Mouse (Mus musculus) adrenal gland, postnatal 25 days (tissue): ENCODE results near the gene Ctrl. TPM values are rescaled to one million over a fixed set of nuclear protein-coding genes. Genes with fewer than 3 reads are reported as not detected.

Source experiments
- DNase-seq: peaks from one replicate; pipeline ENCODE4 v3.0.0; 2021; ENCODE audit warnings: mixed read lengths
- total RNA-seq: library from RNA; stranded (reverse); gene quantifications from 2 replicates; pipeline ENCODE4 v1.2.3, GENCODE M21; 2021

Gene Ctrl
- total RNA-seq, 1 experiment from 2014 or later, result 0.91 TPM

DNA sequence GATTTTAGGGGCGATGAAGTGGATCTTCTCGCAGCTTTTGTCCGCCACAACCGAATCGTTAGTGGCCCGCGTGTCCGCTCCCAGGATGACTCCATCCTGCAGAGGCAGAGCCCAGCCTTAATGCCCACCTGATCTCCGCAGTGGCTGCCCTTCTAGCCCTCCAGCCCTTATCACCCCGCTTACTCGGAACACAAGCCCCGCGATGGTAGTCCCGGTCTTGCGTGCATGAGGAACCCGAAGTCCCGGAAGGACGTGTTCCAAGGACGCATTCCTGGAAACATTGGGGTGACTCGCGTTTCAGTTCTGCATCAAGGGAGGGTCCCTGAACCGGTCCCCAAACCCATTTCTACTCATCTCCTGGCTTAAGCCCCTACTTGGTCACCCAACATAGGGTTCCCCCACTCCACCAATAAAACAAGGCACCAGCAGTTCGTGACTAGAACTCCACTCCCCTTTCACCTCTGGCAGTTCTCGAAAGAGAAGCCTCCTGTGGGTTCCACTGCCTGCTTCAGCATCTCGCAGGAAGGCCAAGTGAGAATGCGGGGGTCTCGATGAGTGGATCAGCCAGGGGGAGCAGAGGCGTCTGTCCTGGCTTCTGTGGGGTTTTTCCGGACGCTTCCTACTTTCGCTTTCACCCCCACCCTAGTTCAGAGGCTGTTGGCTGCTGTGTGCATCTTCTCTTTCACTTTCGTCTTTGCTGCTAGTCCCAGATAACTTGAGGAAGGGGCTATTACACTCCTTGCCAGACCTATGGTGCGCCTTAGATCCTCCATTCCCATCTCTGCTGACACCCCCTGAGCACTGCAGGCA, 4.0 kb upstream of the Ctrl start:
- peak; percentile 47 for DNase-seq

DNA sequence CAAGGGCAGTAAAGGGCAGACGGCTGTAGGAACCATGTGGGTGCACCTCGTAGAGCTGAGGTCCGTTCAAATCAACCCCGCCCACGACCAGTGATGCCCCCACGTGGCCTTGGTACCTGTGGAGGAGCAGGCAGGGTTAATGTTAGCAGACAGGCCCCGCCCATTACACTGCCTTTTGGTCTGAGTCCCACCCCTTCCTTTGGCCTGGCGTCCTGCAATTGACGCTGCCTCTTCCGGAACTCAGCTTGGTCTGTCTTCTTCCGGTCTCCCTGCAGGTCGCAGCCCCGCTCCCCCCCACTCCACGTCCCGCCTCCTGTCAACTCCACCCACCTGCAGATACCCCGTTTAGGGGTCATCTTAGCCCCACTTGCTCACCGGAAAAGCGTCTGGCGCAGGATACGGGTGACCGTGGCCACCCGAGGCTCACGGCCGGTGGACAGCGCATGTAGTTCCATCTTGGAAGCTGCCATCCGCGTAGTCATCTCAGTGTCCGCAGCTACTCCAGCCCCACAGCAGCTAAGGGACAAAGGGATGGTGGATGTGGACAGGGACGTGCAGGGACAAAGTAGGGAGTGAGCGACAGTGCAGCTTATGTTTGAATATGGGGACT, 3.3 kb upstream of the Ctrl start:
- DNase-seq, result peak; percentile 89

DNA sequence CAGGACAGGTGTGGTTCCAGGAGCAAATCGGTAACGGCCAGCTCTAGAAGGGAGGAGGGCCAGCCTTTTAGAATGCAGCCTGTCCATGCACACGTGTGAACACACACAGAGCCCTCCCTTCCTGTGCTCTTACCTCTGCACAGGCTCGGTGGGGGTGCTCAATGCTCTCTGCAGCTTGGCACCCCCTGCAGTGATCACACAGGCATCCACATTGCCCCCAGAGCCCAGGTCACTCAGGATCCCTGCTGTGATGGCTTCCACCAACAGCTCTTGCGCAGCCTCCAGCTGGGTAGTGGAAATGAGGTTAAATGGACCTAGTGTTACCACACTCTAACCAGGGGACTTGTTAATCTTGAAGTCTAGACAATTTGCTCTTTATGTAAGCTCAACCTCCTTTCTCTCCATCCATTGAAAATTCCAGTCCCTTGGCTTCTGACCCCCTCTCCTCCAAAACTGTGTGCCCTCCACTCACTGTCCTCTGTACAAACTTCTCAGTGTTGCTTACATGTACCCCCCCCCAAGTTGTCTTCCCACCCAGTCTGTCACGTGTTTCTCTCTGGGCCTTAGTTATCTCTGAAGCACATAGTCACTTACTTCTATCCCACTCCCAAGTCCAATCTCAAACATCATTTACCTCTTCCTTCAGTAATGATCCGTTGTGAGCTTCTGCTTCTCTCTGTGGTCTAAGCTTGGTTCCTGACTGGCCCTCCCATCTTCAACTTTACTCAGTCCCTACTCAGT, 2.4 kb upstream of the Ctrl start:
- DNase-seq, result no peak

DNA sequence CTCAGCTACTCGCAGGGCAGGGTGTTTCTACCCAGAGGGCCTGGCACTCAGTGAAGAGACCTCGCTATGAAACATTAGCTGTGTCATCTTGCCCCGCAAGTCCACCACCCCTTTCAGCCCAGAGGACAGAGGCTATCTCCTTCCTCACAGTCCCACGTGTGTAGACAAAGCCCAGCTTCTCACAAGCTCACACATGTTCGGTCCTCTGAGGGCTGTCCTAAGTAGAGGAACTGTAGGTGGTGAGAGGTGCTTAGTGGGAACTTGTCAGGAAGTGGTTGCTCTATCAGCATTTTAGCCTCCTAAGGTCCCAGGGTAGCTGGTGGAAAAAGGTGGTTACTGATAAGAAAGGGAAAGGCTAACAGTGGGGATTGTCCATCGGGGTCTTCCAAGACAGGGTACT, 1.4 kb upstream of the Ctrl start:
- DNase-seq, result no peak

DNA sequence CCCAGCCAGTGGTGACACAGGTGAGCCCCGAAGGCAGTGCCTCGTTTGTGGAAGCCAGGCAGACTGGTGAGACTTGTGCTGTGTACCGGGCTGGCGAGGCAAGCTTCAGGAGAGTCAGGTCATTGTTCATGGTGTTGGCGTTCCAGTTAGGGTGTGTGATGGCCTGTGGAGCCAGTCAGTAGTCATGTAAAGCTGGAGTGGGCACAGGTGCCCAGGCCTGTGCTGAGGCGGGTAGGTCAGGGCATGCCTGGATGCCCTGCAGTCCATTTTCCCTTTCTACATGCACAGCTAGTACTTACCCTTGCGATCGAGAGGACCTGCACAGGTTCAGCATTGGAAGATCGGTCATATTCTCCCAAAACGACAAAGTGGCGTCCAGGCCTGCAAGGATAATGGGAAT, 1.1 kb downstream of the Ctrl start:
- DNase-seq, result no peak

DNA sequence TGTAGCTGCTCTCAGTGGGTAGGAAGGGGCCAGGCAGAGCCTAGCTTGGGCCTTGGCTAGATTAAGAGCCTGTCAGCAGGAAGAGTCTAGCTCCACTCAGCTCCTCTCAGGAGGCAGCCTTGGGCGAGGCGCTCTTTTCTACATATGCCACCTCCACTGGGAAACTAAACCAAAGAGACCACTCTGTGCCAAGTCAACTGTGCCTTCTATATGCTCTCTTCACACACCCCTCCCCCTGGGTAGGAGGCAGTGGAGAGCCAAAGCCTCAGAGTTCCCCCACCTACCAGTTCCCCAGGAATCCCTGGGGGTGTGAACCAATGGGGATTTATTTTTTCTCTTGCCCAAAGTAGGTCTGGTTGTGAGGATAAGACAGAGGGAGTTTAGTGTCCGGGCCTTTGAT, 2.4 kb downstream of the Ctrl start:
- DNase-seq, result no peak

DNA sequence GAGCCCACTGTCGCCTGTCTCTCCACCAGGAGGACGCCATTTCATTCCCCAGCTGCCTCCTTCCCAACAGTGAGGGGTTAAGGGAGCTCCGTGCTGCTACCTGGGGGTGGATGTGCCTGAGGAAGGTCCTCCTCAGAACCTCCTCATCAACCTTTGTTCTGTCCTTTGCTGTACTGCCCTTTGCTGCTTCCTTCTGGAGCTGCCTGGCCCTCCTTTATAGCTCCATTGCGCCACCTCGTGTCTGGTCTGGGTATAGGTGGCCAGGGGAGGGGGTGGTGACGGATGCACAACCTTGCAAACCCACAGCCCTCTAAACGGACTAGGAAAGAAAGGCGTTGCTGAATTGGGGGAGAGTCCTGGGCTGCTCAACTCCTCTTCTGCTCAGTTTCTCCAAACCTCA, 3.1 kb downstream of the Ctrl start:
- DNase-seq, result peak; percentile 90

DNA sequence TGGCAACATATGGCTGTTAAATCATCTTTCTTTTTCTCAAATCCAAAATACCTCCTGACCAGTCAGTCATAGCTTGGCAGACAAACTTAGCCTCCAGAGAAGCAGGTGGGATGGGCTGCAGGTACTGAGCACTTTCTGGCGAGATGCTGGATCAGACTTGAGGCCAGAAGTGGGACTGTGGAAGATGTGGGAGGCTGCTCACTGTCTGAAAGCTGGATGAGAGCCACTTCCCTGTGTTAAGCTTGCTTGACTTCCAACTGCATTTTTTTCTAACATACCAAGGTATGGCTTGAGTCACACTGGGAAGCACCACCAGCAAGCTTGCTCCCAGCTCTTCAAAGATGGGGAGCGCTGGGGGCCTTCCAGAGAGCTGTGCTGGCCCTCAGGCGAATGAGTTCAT, 8.5 kb downstream of the Ctrl start:
- DNase-seq, result no peak

DNA sequence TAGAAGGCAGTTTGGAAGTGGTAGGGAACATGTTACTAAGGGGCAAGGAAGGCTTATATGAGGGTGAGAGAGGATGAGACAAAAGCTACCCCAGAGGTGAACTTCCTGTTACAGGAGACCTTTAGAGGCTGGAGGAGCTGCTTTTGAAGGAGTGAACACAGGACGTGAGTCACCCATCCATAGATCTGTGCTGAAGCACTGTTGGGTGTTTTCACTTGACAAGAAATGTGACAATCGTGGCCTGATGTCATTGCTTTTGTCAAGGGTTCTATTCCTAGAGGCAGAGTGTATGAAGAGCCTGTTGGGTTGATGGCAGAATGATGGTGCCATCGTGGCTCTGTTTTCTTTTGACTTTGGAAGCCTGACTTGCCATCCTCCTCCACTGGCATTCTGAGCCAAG, 14.3 kb downstream of the Ctrl start:
- DNase-seq, result no peak

DNA sequence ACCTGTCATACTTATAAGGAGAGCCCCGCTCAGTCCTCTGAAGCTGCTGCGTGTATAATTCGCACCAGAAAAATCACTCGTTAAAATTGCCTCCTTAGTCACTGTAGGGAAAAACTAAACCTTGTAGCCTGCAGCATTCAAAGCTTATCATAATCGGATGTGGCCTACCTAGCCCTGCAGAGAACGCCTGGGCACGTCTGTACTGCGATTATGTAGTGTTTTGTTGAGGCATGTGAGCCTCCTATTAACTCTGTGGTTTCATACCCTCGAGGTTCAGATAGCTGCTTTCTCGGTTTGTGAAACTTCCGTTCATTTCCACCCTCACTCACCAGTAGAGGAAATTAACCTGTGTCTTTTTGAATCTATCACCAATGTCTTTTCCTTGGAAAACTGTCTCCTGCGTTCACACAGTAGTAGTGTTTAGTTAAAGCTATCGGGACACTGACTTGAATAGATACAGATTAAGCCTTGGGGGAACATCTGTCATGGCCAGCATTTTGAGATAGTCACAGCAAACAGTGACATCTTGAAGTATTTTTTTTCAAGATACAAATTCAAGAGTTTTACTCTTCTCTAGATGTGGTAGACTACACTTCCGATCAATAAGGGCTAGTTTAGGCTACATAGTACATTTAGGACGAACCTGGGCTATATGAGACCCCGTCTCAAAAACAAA, 32.6 kb downstream of the Ctrl start:
- no peak for DNase-seq

DNA sequence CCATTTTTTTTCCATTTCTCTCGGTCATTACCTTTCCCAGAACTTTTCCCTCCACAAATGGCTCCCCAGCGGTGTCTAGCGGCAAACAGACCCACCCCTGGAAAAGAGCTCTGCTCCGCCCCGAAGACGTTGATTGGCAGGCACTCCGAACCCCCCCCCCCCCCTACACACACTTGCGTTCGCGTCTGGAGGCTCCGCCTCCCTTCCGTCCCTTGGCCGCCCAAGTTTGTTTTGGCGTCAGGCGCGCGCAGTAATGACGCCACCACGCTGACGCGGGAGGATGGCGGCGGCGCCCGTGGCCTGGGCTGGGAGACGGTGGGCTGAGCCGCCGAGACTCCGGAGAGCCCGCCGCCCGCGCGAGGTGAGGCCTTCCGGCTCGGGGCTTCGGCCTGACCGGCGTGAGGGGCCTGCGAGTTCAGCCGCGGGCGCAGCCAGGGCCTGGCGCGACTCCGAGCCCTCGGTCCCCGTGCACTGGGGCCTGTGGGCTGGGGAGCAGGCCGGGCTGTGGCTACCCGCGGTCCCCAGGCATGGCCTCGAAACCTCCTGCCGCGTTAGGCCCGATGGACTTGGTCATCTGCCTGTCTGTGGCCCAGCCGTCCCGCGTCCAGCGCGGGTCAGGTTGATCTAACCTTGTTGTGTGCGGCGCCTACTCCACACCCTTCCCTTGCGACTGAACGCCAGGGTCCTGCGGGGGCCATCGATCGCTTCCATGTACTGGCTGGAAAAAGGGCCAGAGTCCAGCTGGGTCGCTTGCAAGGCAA, 33.3 kb downstream of the Ctrl start, which contains the start of gene Pskh1:
Gene Pskh1 (plus strand): TSS at position 262 of the 761 bp plus-strand sequence.
- peak; percentile 93 for DNase-seq

DNA sequence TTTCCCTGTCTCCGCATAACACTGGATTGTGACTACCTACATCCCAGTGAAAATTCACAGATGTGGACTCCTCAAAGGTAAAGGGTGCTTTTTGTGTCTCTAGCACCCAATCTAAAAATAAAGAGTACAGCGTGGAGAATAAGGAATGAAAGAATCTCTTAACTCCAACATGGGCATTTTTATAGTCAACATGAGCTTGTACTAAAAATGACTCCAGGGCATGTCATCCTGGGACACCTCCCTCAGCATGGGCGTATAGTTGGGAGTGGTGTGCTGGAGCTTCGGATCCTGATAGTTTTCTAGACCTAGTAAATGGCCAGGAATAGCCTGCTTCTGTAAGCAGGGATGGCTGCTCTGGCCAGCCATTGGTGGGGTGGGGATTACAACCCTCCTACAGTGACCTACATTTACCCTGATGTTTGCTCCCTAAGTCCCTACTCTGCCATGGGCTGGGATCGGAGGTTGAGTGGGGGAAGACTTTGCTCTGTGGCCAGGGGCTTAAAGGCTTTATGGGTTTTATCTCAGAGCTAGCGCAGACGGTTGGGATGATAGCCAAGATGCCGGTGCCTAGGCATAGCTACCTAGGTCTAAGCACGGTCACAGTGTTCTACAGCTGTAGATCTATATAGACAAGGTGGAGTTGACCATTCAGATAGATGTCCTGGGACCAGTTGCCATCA, 35.7 kb downstream of the Ctrl start:
- no peak for DNase-seq

DNA sequence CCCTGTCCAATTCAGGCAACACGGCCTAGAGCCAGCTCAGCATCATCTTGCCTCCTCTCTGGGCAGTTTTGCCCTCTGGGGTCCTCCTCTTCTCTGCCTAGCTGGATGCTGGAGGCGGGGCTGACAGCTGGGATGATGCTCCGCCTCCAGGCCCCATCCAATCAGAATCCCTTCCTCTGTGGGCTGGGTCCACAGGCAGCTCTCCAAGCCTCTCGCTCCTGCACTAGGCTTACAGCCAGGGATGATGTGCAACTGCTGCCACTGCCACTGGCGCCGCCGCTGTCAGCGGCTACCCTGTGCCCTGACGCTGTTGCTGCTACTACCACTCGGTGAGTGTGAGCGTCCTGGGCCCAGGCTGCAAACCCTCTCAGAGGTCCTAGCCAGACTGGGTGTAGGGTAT, 40.3 kb downstream of the Ctrl start, which contains the start of gene Nrn1l:
Gene Nrn1l (plus strand): TSS at position 229 of the 400 bp plus-strand sequence.
- peak; percentile 71 for DNase-seq

DNA sequence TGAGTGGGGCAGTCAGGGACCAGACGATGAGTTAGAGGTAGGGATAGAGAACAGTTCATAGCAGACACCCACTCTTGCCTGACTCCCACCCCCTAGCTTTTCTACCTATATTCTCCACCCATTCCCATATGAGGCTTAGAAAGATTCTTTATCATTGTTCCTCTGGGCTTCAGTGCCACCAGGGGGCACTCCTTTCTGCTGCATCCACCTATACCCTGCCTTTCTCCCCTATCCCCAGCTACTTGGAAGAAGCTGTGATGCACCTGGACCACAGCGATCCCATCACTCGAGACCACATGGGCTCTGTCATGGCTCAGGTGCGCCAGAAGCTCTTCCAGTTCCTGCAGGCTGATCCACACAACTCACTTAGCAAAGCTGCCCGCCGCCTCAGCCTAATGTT, 41.2 kb downstream of the Ctrl start:
- peak; percentile 27 for DNase-seq

DNA sequence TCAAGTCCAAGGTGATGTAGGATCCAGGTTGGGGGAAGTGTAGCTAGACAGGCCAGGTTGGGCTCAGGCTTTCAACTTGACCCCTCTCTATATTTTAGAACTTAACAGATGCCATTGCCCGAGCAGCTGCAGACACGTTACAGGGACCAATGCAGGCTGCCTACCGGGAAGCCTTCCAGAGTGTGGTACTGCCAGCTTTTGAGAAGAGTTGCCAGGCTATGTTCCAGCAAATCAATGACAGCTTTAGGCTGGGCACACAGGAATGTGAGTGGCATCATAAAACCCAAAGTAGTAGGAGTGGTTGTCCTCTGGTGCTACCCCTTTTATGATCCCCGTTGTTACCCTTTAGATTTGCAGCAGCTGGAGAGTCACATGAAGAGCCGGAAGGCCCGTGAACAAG, 42.8 kb downstream of the Ctrl start:
- no peak for DNase-seq

DNA sequence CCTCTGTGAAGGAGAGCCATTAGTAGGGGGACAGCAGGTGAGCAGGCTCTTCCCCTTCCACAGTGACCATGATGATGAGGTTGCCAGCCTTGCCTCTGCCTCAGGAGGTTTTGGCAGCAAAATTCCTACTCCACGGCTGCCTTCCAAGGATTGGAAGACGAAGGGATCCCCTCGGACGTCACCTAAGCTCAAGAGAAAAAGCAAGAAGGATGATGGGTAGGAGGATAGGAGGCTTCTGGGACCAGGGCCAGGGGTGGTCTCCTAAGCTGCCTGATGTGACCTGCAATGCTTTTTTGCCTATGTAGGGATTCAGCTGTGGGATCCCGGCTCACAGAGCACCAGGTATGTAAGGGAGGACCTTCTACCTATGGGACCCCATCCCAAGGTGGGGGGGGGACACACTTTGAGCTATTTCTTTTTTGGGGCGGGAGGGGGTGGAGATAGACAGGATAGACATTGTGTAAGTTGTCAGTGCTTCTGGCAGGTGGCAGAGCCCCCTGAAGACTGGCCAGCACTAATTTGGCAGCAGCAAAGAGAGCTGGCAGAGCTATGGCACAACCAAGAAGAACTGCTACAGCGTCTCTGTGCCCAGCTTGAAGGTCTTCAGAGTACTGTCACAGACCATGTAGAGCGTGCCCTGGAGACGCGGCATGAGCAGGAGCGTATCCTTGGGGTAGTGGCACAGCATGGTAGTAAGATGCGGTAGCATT, 43.8 kb downstream of the Ctrl start:
- no peak for DNase-seq
